Mouse (Mus musculus) heart, postnatal 0 days (tissue): ENCODE data around the gene Stx1a. TPM values are rescaled to one million over a fixed set of nuclear protein-coding genes. Genes with fewer than 3 reads are reported as not detected.
"Not testable (repeated sequence)": the region's sequence is repeated elsewhere in the genome, so short reads cannot be mapped to it uniquely, and the experiment has no call there.

ENCODE experiments used
- ATAC-seq: fragments of 200-750 bp; cut with Nextera tagmentation; 2 replicates; pipeline ENCODE4 v1.8.0; 2017; ENCODE audit warnings: low read depth, moderate number of reproducible peaks, moderate library complexity; ENCODE audit not compliant: insufficient read depth
- DNase-seq: peaks from one replicate; pipeline ENCODE4 v3.0.0-alpha.2; 2016; ENCODE audit warnings: low spot score
- H3K27ac ChIP-seq: fragments of 300-500 bp; sonication (generic); 2 replicates; pipeline ENCODE4 v1.5.1; 2014; ENCODE audit warnings: low read depth, mild to moderate bottlenecking
- H3K27me3 ChIP-seq: fragments of 300-500 bp; sonication (generic); 2 replicates; pipeline ENCODE4 v1.6.1; 2014; ENCODE audit warnings: low read length, mixed read lengths; ENCODE audit not compliant: control insufficient read depth, insufficient read depth
- H3K36me3 ChIP-seq: fragments of 300-500 bp; sonication (generic); replicated peaks from 2 replicates; pipeline ENCODE4 v1.6.1; 2014; ENCODE audit warnings: low read length, mixed read lengths; ENCODE audit not compliant: control insufficient read depth, insufficient read depth
- H3K4me1 ChIP-seq: fragments of 300-500 bp; sonication (generic); 2 replicates; pipeline ENCODE4 v1.6.1; 2014; ENCODE audit warnings: antibody characterized with exemption; ENCODE audit not compliant: control insufficient read depth, insufficient read depth
- H3K4me2 ChIP-seq: fragments of 300-500 bp; sonication (generic); 2 replicates; pipeline ENCODE4 v1.6.1; 2014; ENCODE audit warnings: low read depth, mild to moderate bottlenecking, low read length, moderate library complexity
- H3K4me3 ChIP-seq: fragments of 300-500 bp; sonication (generic); 2 replicates; pipeline ENCODE4 v1.5.1; 2014; ENCODE audit warnings: low read depth, low read length
- H3K9ac ChIP-seq: fragments of 300-500 bp; sonication (generic); replicated peaks from 2 replicates; pipeline ENCODE4 v1.6.1; 2014; ENCODE audit warnings: low read depth, low read length, mixed read lengths
- H3K9me3 ChIP-seq: fragments of 300-500 bp; sonication (generic); replicated peaks from 2 replicates; pipeline ENCODE4 v1.6.1; 2016; ENCODE audit warnings: low read length; ENCODE audit not compliant: control insufficient read depth
- CTCF ChIP-seq: IDR thresholded peaks from 2 replicates; pipeline ENCODE4 v1.5.1; 2016; ENCODE audit warnings: antibody characterized with exemption, control low read depth, low read depth
- EP300 ChIP-seq: IDR thresholded peaks from 2 replicates; pipeline ENCODE4 v1.6.1; 2016; ENCODE audit warnings: antibody characterized with exemption, low read depth
- WGBS: fragments of 180-500 bp; shearing (Covaris S2); extraction: QIAGEN DNeasy Blood & Tissue Kit; methylation state at CpG from one replicate; pipeline ENCODE4 v1.1.7; 2014; 5-methylcytosine and 5-hydroxymethylcytosine counted together
- polyA plus RNA-seq: library from polyadenylated mRNA; unstranded; fragments of >200 nt; fragmentation: Nextera tagmentation; extraction: Ambion mirVana; gene quantifications from 2 replicates; pipeline ENCODE4 v1.2.1, GENCODE M21; 2015
- total RNA-seq: library from RNA; depleted of rRNA; stranded (reverse); fragments of >200 nt; gene quantifications from 2 replicates; pipeline ENCODE4 v1.2.3, GENCODE M21; 2014; ENCODE audit warnings: low replicate concordance

Gene Stx1a
- total and polyA plus RNA-seq, 2 experiments from 2014 or later, result 2.3 to 2.5 TPM

- no peak for ATAC-seq
- H3K4me1 ChIP-seq, result 0 out of 2 replicates have a peak, but pooled peaks cover 4% of the 10 kb centered on the region
- DNase-seq, result no peak
- H3K27ac ChIP-seq, result no peak overlapping the region
- H3K4me2 ChIP-seq, result no peak overlapping the region
- H3K4me3 ChIP-seq, result no peak overlapping the region
- H3K27me3 ChIP-seq, result no peaks in the 10 kb centered on the region
- WGBS, result 39% methylated on average over 11 of the region's 11 CpGs
- H3K9ac ChIP-seq, result 0 out of 2 replicates have a peak overlapping the region, but pooled peaks have one; percentile 10
- H3K36me3 ChIP-seq, result peaks cover 13% of the 10 kb centered on the region
- H3K9me3 ChIP-seq, result no peaks in the 10 kb centered on the region
- TF ChIP-seq EP300 (no peak), CTCF (no peak)
Measured at GRCm38 (mm10) chr5:135040777-135041176, 17.5 kb downstream of the Stx1a start.

- 59% methylated on average over 20 of the region's 21 CpGs for WGBS
- no peak overlapping the region for H3K9ac ChIP-seq
- no peak for DNase-seq
- no peak for TF ChIP-seq EP300
- TF ChIP-seq CTCF, result no peak
- peaks cover 15% of the 10 kb centered on the region for H3K36me3 ChIP-seq
- no peak for ATAC-seq
- H3K4me3 ChIP-seq, result no peak overlapping the region
- no peaks in the 10 kb centered on the region for H3K27me3 ChIP-seq
- 0 out of 2 replicates have a peak, but pooled peaks cover 4% of the 10 kb centered on the region for H3K4me1 ChIP-seq
- H3K27ac ChIP-seq, result no peak overlapping the region
- no peak overlapping the region for H3K4me2 ChIP-seq
- H3K9me3 ChIP-seq, result no peaks in the 10 kb centered on the region
Measured at GRCm38 (mm10) chr5:135042105-135042788, 19.0 kb downstream of the Stx1a start.

GRCm38 (mm10) chr5:135044575-135044974 is 21.3 kb downstream of the Stx1a start:
- H3K4me2 ChIP-seq, result no peak overlapping the region
- 0 out of 2 replicates have a peak, but pooled peaks cover 4% of the 10 kb centered on the region for H3K4me1 ChIP-seq
- no peak for DNase-seq
- 87% methylated on average over 3 of the region's 3 CpGs for WGBS
- H3K9ac ChIP-seq, result no peak overlapping the region
- TF ChIP-seq CTCF (no peak), EP300 (no peak)
- no peaks in the 10 kb centered on the region for H3K9me3 ChIP-seq
- H3K36me3 ChIP-seq, result peaks cover 18% of the 10 kb centered on the region; the same call in 1 of the 2 replicates
- ATAC-seq, result no peak
- H3K4me3 ChIP-seq, result no peak overlapping the region
- no peak overlapping the region for H3K27ac ChIP-seq
- H3K27me3 ChIP-seq, result no peaks in the 10 kb centered on the region

- TF ChIP-seq CTCF, result no peak
- TF ChIP-seq EP300, result no peak
- H3K9ac ChIP-seq, result no peak overlapping the region
- no peaks in the 10 kb centered on the region for H3K9me3 ChIP-seq
- H3K4me1 ChIP-seq, result no peaks in the 10 kb centered on the region
- no peak overlapping the region for H3K27ac ChIP-seq
- peaks cover 23% of the 10 kb centered on the region; the same call in 1 of the 2 replicates for H3K36me3 ChIP-seq
- no peak for DNase-seq
- ATAC-seq, result no peak
- 96% methylated on average over 5 of the region's 5 CpGs for WGBS
- no peak overlapping the region for H3K4me3 ChIP-seq
- H3K4me2 ChIP-seq, result no peak overlapping the region
- H3K27me3 ChIP-seq, result no peaks in the 10 kb centered on the region
Measured at GRCm38 (mm10) chr5:135048539-135048938, 25.3 kb downstream of the Stx1a start.

- peaks cover 25% of the 10 kb centered on the region; the same call in 1 of the 2 replicates for H3K36me3 ChIP-seq
- not testable (repeated sequence) for H3K4me3 ChIP-seq, H3K9ac ChIP-seq, ATAC-seq, H3K27me3 ChIP-seq, H3K27ac ChIP-seq, H3K9me3 ChIP-seq, DNase-seq, H3K4me1 ChIP-seq, H3K4me2 ChIP-seq
- WGBS, result 86% methylated on average over 6 of the region's 6 CpGs
Measured at GRCm38 (mm10) chr5:135049268-135049667, 26.0 kb downstream of the Stx1a start.

GRCm38 (mm10) chr5:135053356-135053755 is 30.1 kb downstream of the Stx1a start:
- whole genome bisulfite sequencing, result 61% methylated on average over 12 of the region's 12 CpGs
- Histone ChIP-seq H3K4me1 (no peaks in the 10 kb centered on the region), H3K9me3 (no peaks in the 10 kb centered on the region), H3K9ac (no peak overlapping the region), H3K4me2 (no peak overlapping the region), H3K27me3 (no peaks in the 10 kb centered on the region), H3K27ac (no peak overlapping the region), H3K36me3 (peaks cover 42% of the 10 kb centered on the region), H3K4me3 (no peak overlapping the region)
- ATAC-seq (no peak), DNase-seq (no peak)
- TF ChIP-seq EP300 (no peak), CTCF (no peak)
